Mouse (Mus musculus) left cerebral cortex, adult 9 months (tissue): ENCODE measurements around the gene Olfr381.
"Not testable (repeated sequence)": the region's sequence is repeated elsewhere in the genome, so short reads cannot be mapped to it uniquely, and the experiment has no call there.

ENCODE experiments used
- DNase-seq, 2 experiments: peaks; one replicate each; pipeline ENCODE4 v3.0.0; 2022; ENCODE audit warnings: low spot score in 2 of 2

The Olfr381 gene

GRCm38 (mm10) chr11:73491503-73491902 is at the start of gene Olfr381:
Olfr381 (minus strand) TSS chr11:73491603.
- DNase-seq = no peak

- DNase-seq = not testable (repeated sequence)
Observed at GRCm38 (mm10) chr11:73528971-73529370, 37.6 kb upstream of the Olfr381 start.

- no peak for DNase-seq
Observed at GRCm38 (mm10) chr11:73517097-73517496, 25.7 kb upstream of the Olfr381 start, which contains the start of gene Olfr382. Olfr382 (minus strand) TSS chr11:73517197.

DNA sequence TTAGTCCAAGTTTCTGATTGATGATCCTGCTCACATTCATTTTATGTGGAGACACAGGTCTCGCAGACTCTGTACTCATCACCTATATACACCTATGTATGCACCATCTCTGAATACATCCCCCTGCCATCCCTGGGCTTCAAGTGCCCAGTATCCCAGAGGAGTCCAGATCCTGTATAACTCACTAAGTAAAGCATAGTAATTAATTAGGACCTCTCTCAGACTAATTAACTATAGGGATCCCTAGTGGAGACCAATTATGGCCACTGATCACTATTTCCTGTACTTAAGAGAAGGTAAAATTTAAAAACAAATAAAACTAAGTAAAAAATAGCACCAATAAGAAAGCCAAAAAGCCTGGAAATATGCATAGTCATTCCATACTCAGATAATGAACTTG is 34.0 kb downstream of the Olfr381 start, which contains the start of gene Olfr380:
Gene Olfr380, minus strand, starts transcription at position 101 of the 400 bp plus-strand sequence.
- DNase-seq = no peak
